Mouse (Mus musculus) mammary gland, adult 2 months (tissue): ENCODE measurements around the gene Zmynd19. TPM values are rescaled to one million over a fixed set of nuclear protein-coding genes. Genes with fewer than 3 reads are reported as not detected.

ENCODE experiments used
- polyA plus RNA-seq: library from polyadenylated mRNA; depleted of rRNA; stranded (reverse); fragments of >200 nt; gene quantifications from 2 replicates; pipeline ENCODE4 v1.2.3, GENCODE M21; 2012; ENCODE audit warnings: low replicate concordance; rRNA removed

The Zmynd19 gene
- polyA plus RNA-seq = 4.2 and 5.6 TPM in 2 replicates

GRCm38 (mm10) chr2:24949421-24950188, at the start of gene Zmynd19:
Gene Zmynd19 (plus strand): TSS chr2:24949792.

GRCm38 (mm10) chr2:24918930-24919838, 30.4 kb upstream of the Zmynd19 start, which contains the start of gene Ehmt1:
Gene Ehmt1 (minus strand): TSS chr2:24919614.

GRCm38 (mm10) chr2:24935057-24935796, 14.4 kb upstream of the Zmynd19 start, which contains the start of gene Arrdc1:
Gene Arrdc1 (minus strand): TSS chr2:24935252.

GRCm38 (mm10) chr2:24962304-24963000, 12.9 kb downstream of the Zmynd19 start, which contains the start of gene Dph7:
Gene Dph7 (plus strand): TSS chr2:24962400.

GRCm38 (mm10) chr2:24974906-24975703, 25.5 kb downstream of the Zmynd19 start, which contains the start of gene Mrpl41:
Gene Mrpl41 (minus strand): TSS chr2:24975098.

GRCm38 (mm10) chr2:24975704-24976297, 26.2 kb downstream of the Zmynd19 start, which contains the start of gene Pnpla7:
Gene Pnpla7 (plus strand): TSS chr2:24976033.

Other genes with a start within 250 kb of the Zmynd19 start
- gene Cacna1b, start 186.6 kb upstream of the Zmynd19 start, polyA plus RNA-seq = 4.3 and 7.0 TPM in 2 replicates
- gene Ehmt1, start 30.2 kb upstream of the Zmynd19 start, polyA plus RNA-seq = 55.1 and 81.6 TPM in 2 replicates
- gene Arrdc1, start 14.5 kb upstream of the Zmynd19 start, polyA plus RNA-seq = 208 and 219 TPM in 2 replicates
- gene Dph7, start 12.6 kb downstream of the Zmynd19 start, polyA plus RNA-seq = 15.6 and 19.0 TPM in 2 replicates
- gene Mrpl41, start 25.3 kb downstream of the Zmynd19 start, polyA plus RNA-seq = 26.2 and 28.3 TPM in 2 replicates
- 23.6 and 35.9 TPM in 2 replicates for gene Pnpla7, start 26.2 kb downstream of the Zmynd19 start, polyA plus RNA-seq
- gene Nsmf, start 104.6 kb downstream of the Zmynd19 start, polyA plus RNA-seq = 113 and 165 TPM in 2 replicates
- 0.11 and 0.26 TPM in 2 replicates for gene Entpd8, start 130.5 kb downstream of the Zmynd19 start, polyA plus RNA-seq
- gene Noxa1, start 145.4 kb downstream of the Zmynd19 start, polyA plus RNA-seq = 0.07 and 0.16 TPM in 2 replicates
- gene Nrarp, start 231.0 kb downstream of the Zmynd19 start, polyA plus RNA-seq = 15.2 and 32.0 TPM in 2 replicates
- 34.9 and 70.8 TPM in 2 replicates for gene Tor4a, start 247.1 kb downstream of the Zmynd19 start, polyA plus RNA-seq